Mouse (Mus musculus) gastrocnemius, postnatal 36 days (tissue): ENCODE measurements around the gene Pdia4. TPM values are rescaled to one million over a fixed set of nuclear protein-coding genes. Genes with fewer than 3 reads are reported as not detected.
"Not testable (repeated sequence)": the region's sequence is repeated elsewhere in the genome, so short reads cannot be mapped to it uniquely, and the experiment has no call there.

ENCODE experiments used
- DNase-seq, 2 experiments: peaks; one replicate each; pipeline ENCODE4 v3.0.0; 2022
- intact Hi-C: fragments of 180-260 bp; cut with DNase I; formaldehyde crosslinking; loops from one replicate; pipeline ENCODE4 v1.15.1; 2025
- microRNA-seq, 2 experiments: library from miRNA; unstranded; fragments of <30 nt; microRNA quantifications; one replicate each; pipeline ENCODE4 v1.2.0; 2021
- total RNA-seq, 2 experiments: library from RNA; stranded (reverse); gene quantifications; 2 replicates each; pipeline ENCODE4 v1.2.3; 2021

Pdia4 gene
- total RNA-seq, 2 experiments from 2014 or later = 12.4 to 14.2 TPM

- DNase-seq, intact Hi-C loops: not testable (repeated sequence)
These were observed 44.7 kb downstream of the Pdia4 start for GRCm38 (mm10) chr6:47768520-47768919.

- DNase-seq, intact Hi-C loops: not testable (repeated sequence)
These were observed 45.9 kb downstream of the Pdia4 start for GRCm38 (mm10) chr6:47767355-47767754.

GRCm38 (mm10) chr6:47762686-47763085 is 50.5 kb downstream of the Pdia4 start:
- intact Hi-C loops, DNase-seq: not testable (repeated sequence)

GRCm38 (mm10) chr6:47759406-47759805 is 53.8 kb downstream of the Pdia4 start:
- intact Hi-C loops, DNase-seq: not testable (repeated sequence)

GRCm38 (mm10) chr6:47757849-47758248 is 55.4 kb downstream of the Pdia4 start:
- peak; percentile 30 to 67 for DNase-seq
- intact Hi-C loops = not testable (repeated sequence)

- DNase-seq, intact Hi-C loops: not testable (repeated sequence)
These were observed 55.8 kb downstream of the Pdia4 start for GRCm38 (mm10) chr6:47757429-47757828.

GRCm38 (mm10) chr6:47753144-47753543 is 60.1 kb downstream of the Pdia4 start:
- intact Hi-C loops, DNase-seq: not testable (repeated sequence)

- DNase-seq = peak; percentile 76 to 91
- intact Hi-C loops = not testable (repeated sequence)
These were observed 64.9 kb downstream of the Pdia4 start for GRCm38 (mm10) chr6:47748306-47748705.

GRCm38 (mm10) chr6:47747886-47748285 is 65.3 kb downstream of the Pdia4 start:
- intact Hi-C loops, DNase-seq: not testable (repeated sequence)

Small RNA genes lying within 50 kb of the gene (microRNA-seq; reads per million reads assigned to microRNA genes)
- gene Mir704 = 0 to 0.36 reads per million in 2 experiments

Other genes with a start within 250 kb of the Pdia4 start
- gene Ezh2, start 218.1 kb downstream of the Pdia4 start, total RNA-seq = 1 to 10 TPM; 6.7 to 8.2 TPM
- gene Zfp786, start 17.4 kb upstream of the Pdia4 start, total RNA-seq = under 1 TPM; 0.27 to 0.69 TPM
- 1 to 10 TPM; 4.0 to 6.2 TPM for gene Zfp398, start 22.2 kb upstream of the Pdia4 start, total RNA-seq
- gene Zfp282, start 63.8 kb upstream of the Pdia4 start, total RNA-seq = 1 to 10 TPM; 5.9 to 6.4 TPM
- gene Zfp212, start 107.0 kb upstream of the Pdia4 start, total RNA-seq = 1 to 10 TPM; 7.8 to 8.5 TPM
- gene Zfp956, start 140.0 kb upstream of the Pdia4 start, total RNA-seq = 1 to 10 TPM; 4.3 to 8.9 TPM
- 10 to 100 TPM; 14.4 to 16.3 TPM for gene Zfp777, start 235.5 kb upstream of the Pdia4 start, total RNA-seq